Mouse (Mus musculus) A20 (cell line): ENCODE data around the gene Eif2s2.

Experiments used
- DNase-seq: peaks from one replicate; pipeline ENCODE4 v3.0.0-alpha.2; 2011; ENCODE audit warnings: low read depth, low spot score

The Eif2s2 gene

DNA sequence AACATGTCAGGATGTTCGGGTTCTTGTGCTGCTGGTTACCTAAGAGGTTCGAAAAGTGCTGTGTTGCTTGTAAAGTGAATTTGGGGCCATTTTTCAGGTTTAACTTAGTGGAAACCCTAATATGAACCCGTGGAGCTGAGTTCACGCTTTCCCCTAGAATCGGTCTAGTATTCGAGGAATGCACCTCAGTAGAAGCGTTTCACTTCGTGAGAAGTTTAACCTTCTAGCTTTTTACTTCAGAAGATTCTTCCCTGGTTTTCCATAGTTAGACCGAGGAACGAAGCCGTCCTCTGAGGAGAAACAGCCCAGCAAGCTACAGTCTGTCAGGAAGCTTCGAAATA is 280 bp upstream of the Eif2s2 start:
- no peak for DNase-seq

- peak; percentile 37 for DNase-seq
These were observed 1.1 kb downstream of the Eif2s2 start for GRCm38 (mm10) chr2:154891585-154891984.

DNA sequence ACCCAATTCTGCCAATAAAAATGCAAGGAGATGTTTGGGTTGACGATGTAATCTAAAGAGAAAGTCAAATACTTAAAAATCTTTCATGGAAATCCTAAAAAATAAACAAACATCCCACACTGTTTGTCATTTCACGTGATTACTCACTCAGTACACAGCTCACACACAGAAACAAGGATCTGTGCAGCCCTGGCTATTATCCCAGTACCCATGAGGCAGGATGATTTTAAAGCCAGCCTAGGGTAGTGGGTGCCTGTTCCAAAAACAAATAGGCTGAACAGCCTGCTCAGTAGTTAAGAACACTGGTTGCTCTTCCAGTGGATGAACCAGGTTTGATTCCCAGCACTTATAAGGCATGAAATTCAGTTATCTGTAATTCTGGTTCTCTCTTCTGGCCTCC is 16.1 kb downstream of the Eif2s2 start:
- DNase-seq = no peak

DNA sequence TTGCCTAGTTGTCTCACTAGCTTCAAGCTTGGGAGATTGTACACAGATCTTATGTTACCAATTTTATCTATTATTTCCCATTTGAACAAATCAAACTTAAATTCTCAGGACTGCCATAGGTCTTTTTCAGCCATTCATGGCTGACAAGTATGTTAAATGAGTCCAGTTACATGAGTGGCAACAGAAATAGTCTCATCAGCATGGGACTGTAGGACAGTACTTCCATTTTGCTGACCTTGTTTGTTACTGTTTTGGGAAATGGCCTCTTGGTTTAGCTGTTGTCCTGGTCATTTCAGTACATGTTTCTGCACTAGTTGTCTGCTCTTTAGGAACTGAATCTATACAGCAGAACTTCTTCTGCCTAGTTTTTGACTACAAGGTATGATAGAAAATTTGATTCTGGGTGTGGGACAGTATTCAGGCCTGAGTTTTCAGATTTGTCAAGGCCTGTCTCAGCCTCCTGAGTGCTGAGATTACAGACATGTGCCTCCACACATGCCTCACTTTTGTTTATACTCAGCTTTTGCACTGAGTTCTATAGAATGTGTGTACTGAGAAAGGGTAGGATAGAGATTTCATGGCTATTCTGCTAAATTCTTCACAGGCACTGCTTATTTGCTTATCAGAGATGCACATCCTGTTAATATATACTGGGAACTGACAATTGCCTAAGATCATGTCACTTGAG is 22.6 kb downstream of the Eif2s2 start:
- DNase-seq = no peak

DNA sequence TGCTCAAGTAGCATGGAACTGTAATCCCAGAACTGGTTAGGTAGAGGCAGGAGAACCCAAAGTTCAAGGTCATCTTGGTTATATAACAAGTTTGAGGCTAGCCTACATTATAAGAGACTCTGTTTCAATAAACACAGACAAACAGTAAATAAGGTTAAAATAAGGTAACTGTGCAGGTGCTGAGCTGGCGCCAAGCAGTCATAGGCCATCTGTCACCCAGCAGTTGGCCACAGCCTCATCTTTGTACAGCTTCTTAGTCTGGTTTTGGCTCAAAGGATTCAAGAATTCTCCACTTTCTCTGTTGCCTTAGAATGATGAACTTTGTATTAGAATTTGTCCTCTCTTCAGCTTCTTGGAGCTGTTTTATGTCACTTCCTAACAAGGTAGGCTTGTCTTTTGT is 24.6 kb downstream of the Eif2s2 start:
- no peak for DNase-seq

GRCm38 (mm10) chr2:154865696-154866095 is 27.0 kb downstream of the Eif2s2 start:
- no peak for DNase-seq

- DNase-seq = no peak
These were observed 29.1 kb downstream of the Eif2s2 start for GRCm38 (mm10) chr2:154863672-154864071.

GRCm38 (mm10) chr2:154855383-154855782 is 37.4 kb downstream of the Eif2s2 start:
- peak; percentile 67 for DNase-seq

GRCm38 (mm10) chr2:154848086-154848485 is 44.6 kb downstream of the Eif2s2 start:
- DNase-seq = no peak

GRCm38 (mm10) chr2:154836537-154836936 is 56.2 kb downstream of the Eif2s2 start:
- no peak for DNase-seq

DNA sequence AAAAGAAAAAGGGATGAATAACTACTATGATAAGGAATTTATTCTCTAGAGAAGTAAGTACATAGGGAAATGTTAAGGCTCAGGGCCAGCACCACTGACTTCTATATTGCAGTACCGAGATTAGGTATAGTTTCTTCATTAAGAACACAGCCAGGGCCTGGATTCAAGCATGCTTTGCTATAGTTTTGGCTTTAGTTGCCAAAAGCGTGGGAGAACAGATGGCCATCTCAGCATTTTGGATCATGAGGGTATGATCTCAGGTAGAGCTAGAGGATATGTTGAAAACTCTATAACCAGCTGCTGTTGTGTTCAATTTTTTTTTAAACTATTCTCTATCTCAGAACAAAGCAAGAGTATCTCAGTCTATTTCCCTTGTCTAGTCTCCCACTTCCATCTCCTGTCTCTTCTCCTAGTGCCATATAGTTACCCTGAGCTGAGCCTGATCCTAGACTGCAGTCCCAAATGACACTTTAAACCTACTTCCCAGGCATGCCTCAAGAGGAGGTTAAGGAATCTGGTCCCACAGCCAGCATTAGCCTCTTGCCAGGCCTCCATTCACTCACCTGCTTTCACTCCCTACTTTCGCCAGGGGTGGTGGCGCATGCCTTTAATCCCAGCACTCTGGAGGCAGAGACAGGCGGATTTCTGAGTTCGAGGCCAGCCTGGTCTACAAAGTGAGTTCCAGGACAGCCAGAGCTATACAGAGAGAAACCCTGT is 58.4 kb downstream of the Eif2s2 start:
- no peak for DNase-seq

DNA sequence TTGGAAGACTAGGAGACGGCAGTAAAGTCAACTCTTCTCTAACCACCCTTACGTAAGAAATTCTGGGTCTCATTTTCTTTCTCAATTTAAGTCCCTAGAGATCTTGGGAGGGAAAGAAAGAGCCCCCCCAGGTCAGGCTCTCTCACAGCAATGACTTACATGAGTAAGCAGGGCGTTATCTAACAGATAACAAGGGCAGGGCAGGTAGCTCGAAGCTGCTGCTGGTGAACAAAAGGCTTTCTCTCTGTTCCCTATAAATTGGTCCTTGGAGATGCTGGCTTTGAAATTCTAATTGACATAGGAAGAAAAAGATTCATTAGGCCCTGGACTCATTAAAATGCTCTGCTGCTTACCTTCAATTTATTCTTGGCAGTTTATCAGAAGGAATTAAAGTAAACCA is 60.3 kb downstream of the Eif2s2 start:
- DNase-seq = no peak

DNA sequence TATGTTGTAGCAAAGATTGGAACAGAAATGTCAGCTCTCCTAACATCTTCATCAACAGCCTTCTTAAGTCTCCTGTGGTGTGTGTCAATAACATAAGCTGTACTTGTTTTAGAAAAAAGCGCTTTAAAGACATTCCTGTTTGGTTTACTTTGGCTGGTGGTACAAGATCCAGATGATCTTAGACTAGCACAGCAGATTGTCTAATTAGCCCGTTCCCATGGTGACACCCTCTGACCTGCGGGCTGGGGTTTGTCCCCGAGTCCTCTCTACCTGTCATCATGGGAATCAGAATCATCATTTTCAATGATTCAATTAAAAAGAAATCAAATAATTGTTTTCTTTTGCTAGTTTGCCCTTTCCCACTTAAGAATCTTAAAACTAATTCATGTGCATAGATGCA is 65.2 kb downstream of the Eif2s2 start:
- DNase-seq = no peak

GRCm38 (mm10) chr2:154826054-154826538 is 66.6 kb downstream of the Eif2s2 start:
- DNase-seq = no peak
